Mouse (Mus musculus): ENCODE measurements at regions not wholly inside any gene's neighbourhood (a gene's known extent, or its start where the extent isn't known, plus 50 kb on each side); places are given as distances from the start of the nearest gene placed in this dataset.

GRCm38 (mm10) chr7:113637011-113637600 is 123.5 kb downstream of the Far1 start:
- ATAC-seq (ENCODE audit: low FRiP score, low read depth), result no peak
- H3K36me3 ChIP-seq (ENCODE audit: control insufficient read depth, insufficient read depth, low read length), result no peaks in the 10 kb centered on the region
- no peaks in the 10 kb centered on the region for H3K4me1 ChIP-seq (ENCODE audit: control insufficient read depth, insufficient read depth, low read length)
- H3K4me3 ChIP-seq (replicated peaks; ENCODE audit: low read length), result no peak overlapping the region
- TF ChIP-seq POLR2A (IDR thresholded peaks at IDR 0.05; ENCODE audit: borderline replicate concordance, extremely low read depth, insufficient read depth, insufficient read length), result no peak
- no peak overlapping the region for H3K4me2 ChIP-seq (replicated peaks; ENCODE audit: low read depth, low read length, severe bottlenecking)
- no peaks in the 10 kb centered on the region for H3K9me3 ChIP-seq (ENCODE audit: control insufficient read depth, low read length)
- no peak overlapping the region for H3K27ac ChIP-seq (replicated peaks; ENCODE audit: low read depth, low read length)
- no peak overlapping the region for H3K9ac ChIP-seq (ENCODE audit: low read depth, low read length, severe bottlenecking)
- 79% methylated on average over 4 of the region's 4 CpGs for WGBS
- no peaks in the 10 kb centered on the region for H3K27me3 ChIP-seq (ENCODE audit: control insufficient read depth, insufficient read depth, low read length)
- no peak for DNase-seq (ENCODE audit: low spot score)

- H3K4me2 ChIP-seq (replicated peaks; ENCODE audit: low read depth, low read length, severe bottlenecking), result no peak overlapping the region
- WGBS, result 74% methylated on average over 6 of the region's 6 CpGs
- no peaks in the 10 kb centered on the region for H3K9me3 ChIP-seq (ENCODE audit: control insufficient read depth, low read length)
- no peak overlapping the region for H3K4me3 ChIP-seq (replicated peaks; ENCODE audit: low read length)
- no peak for TF ChIP-seq POLR2A (IDR thresholded peaks at IDR 0.05; ENCODE audit: borderline replicate concordance, extremely low read depth, insufficient read depth, insufficient read length)
- H3K27ac ChIP-seq (replicated peaks; ENCODE audit: low read depth, low read length), result no peak overlapping the region
- no peak overlapping the region for H3K9ac ChIP-seq (ENCODE audit: low read depth, low read length, severe bottlenecking)
- H3K4me1 ChIP-seq (ENCODE audit: control insufficient read depth, insufficient read depth, low read length), result no peaks in the 10 kb centered on the region
- H3K27me3 ChIP-seq (ENCODE audit: control insufficient read depth, insufficient read depth, low read length), result no peaks in the 10 kb centered on the region
- no peaks in the 10 kb centered on the region for H3K36me3 ChIP-seq (ENCODE audit: control insufficient read depth, insufficient read depth, low read length)
- DNase-seq (ENCODE audit: low spot score), result no peak
- ATAC-seq (ENCODE audit: low FRiP score, low read depth), result no peak
Observed at GRCm38 (mm10) chr7:113638098-113638497, 124.5 kb downstream of the Far1 start.

- Histone ChIP-seq H3K9ac (ENCODE audit: low read depth, low read length, severe bottlenecking) (no peak overlapping the region), H3K27me3 (ENCODE audit: control insufficient read depth, insufficient read depth, low read length) (no peaks in the 10 kb centered on the region), H3K4me1 (ENCODE audit: control insufficient read depth, insufficient read depth, low read length) (no peaks in the 10 kb centered on the region), H3K27ac (replicated peaks; ENCODE audit: low read depth, low read length) (no peak overlapping the region), H3K4me3 (replicated peaks; ENCODE audit: low read length) (no peak overlapping the region), H3K4me2 (replicated peaks; ENCODE audit: low read depth, low read length, severe bottlenecking) (no peak overlapping the region), H3K36me3 (ENCODE audit: control insufficient read depth, insufficient read depth, low read length) (no peaks in the 10 kb centered on the region), H3K9me3 (ENCODE audit: control insufficient read depth, low read length) (no peaks in the 10 kb centered on the region)
- peak; percentile 19 for DNase-seq (ENCODE audit: low spot score)
- ATAC-seq (ENCODE audit: low FRiP score, low read depth), result no peak
- 65% methylated on average over 7 of the region's 7 CpGs for WGBS
- no peak for TF ChIP-seq POLR2A (IDR thresholded peaks at IDR 0.05; ENCODE audit: borderline replicate concordance, extremely low read depth, insufficient read depth, insufficient read length)
Observed at GRCm38 (mm10) chr7:113642540-113642939, 123.3 kb upstream of the Spon1 start.

- no peaks in the 10 kb centered on the region for H3K4me1 ChIP-seq (ENCODE audit: control insufficient read depth, insufficient read depth, low read length)
- H3K27me3 ChIP-seq (ENCODE audit: control insufficient read depth, insufficient read depth, low read length), result no peaks in the 10 kb centered on the region
- H3K9ac ChIP-seq (ENCODE audit: low read depth, low read length, severe bottlenecking), result no peak overlapping the region
- TF ChIP-seq POLR2A (IDR thresholded peaks at IDR 0.05; ENCODE audit: borderline replicate concordance, extremely low read depth, insufficient read depth, insufficient read length), result no peak
- ATAC-seq (ENCODE audit: low FRiP score, low read depth), result no peak
- DNase-seq (ENCODE audit: low spot score), result no peak
- no peak overlapping the region for H3K27ac ChIP-seq (replicated peaks; ENCODE audit: low read depth, low read length)
- 50% methylated on average over 1 of the region's 2 CpGs for WGBS
- no peaks in the 10 kb centered on the region for H3K9me3 ChIP-seq (ENCODE audit: control insufficient read depth, low read length)
- H3K4me3 ChIP-seq (replicated peaks; ENCODE audit: low read length), result no peak overlapping the region
- no peak overlapping the region for H3K4me2 ChIP-seq (replicated peaks; ENCODE audit: low read depth, low read length, severe bottlenecking)
- H3K36me3 ChIP-seq (ENCODE audit: control insufficient read depth, insufficient read depth, low read length), result no peaks in the 10 kb centered on the region
Observed at GRCm38 (mm10) chr7:113650631-113651030, 115.2 kb upstream of the Spon1 start.

GRCm38 (mm10) chr7:113651696-113652095 is 114.1 kb upstream of the Spon1 start:
- DNase-seq (ENCODE audit: low spot score) (no peak), ATAC-seq (ENCODE audit: low FRiP score, low read depth) (no peak)
- no peak for TF ChIP-seq POLR2A (IDR thresholded peaks at IDR 0.05; ENCODE audit: borderline replicate concordance, extremely low read depth, insufficient read depth, insufficient read length)
- Histone ChIP-seq H3K9me3 (ENCODE audit: control insufficient read depth, low read length) (no peaks in the 10 kb centered on the region), H3K27ac (replicated peaks; ENCODE audit: low read depth, low read length) (no peak overlapping the region), H3K4me1 (ENCODE audit: control insufficient read depth, insufficient read depth, low read length) (no peaks in the 10 kb centered on the region), H3K27me3 (ENCODE audit: control insufficient read depth, insufficient read depth, low read length) (no peaks in the 10 kb centered on the region), H3K36me3 (ENCODE audit: control insufficient read depth, insufficient read depth, low read length) (no peaks in the 10 kb centered on the region), H3K9ac (ENCODE audit: low read depth, low read length, severe bottlenecking) (no peak overlapping the region), H3K4me2 (replicated peaks; ENCODE audit: low read depth, low read length, severe bottlenecking) (no peak overlapping the region), H3K4me3 (replicated peaks; ENCODE audit: low read length) (no peak overlapping the region)
- 35% methylated on average over 1 of the region's 1 CpGs for WGBS

- Histone ChIP-seq H3K36me3 (ENCODE audit: control insufficient read depth, insufficient read depth, low read length) (no peaks in the 10 kb centered on the region), H3K27ac (replicated peaks; ENCODE audit: low read depth, low read length) (no peak overlapping the region), H3K4me1 (ENCODE audit: control insufficient read depth, insufficient read depth, low read length) (no peaks in the 10 kb centered on the region), H3K4me3 (replicated peaks; ENCODE audit: low read length) (no peak overlapping the region), H3K27me3 (ENCODE audit: control insufficient read depth, insufficient read depth, low read length) (no peaks in the 10 kb centered on the region), H3K9me3 (ENCODE audit: control insufficient read depth, low read length) (no peaks in the 10 kb centered on the region), H3K4me2 (replicated peaks; ENCODE audit: low read depth, low read length, severe bottlenecking) (no peak overlapping the region), H3K9ac (ENCODE audit: low read depth, low read length, severe bottlenecking) (no peak overlapping the region)
- WGBS, result 30% methylated on average over 5 of the region's 5 CpGs
- TF ChIP-seq POLR2A (IDR thresholded peaks at IDR 0.05; ENCODE audit: borderline replicate concordance, extremely low read depth, insufficient read depth, insufficient read length), result no peak
- ATAC-seq (ENCODE audit: low FRiP score, low read depth) (no peak), DNase-seq (ENCODE audit: low spot score) (no peak)
Observed at GRCm38 (mm10) chr7:113653130-113653529, 112.7 kb upstream of the Spon1 start.
